Mouse (Mus musculus) heart, adult 2 months (tissue): Measurements from ENCODE around the gene Dpm3.

Experiments
- CTCF ChIP-seq: fragments of 200-600 bp; IDR thresholded peaks from 2 replicates; pipeline ENCODE4 v1.8.1; 2022; ENCODE audit warnings: antibody characterized with exemption, mild to moderate bottlenecking, moderate library complexity
- EP300 ChIP-seq: fragments of 200-500 bp; IDR thresholded peaks from 2 replicates; pipeline ENCODE4 v1.6.1; 2011; ENCODE audit warnings: low read depth, low read length, control low read depth; ENCODE audit not compliant: insufficient read depth
- POLR2A ChIP-seq: fragments of 200-500 bp; IDR thresholded peaks from 2 replicates; pipeline ENCODE4 v1.6.1; 2011; ENCODE audit warnings: mild to moderate bottlenecking, low read depth, low read length, control low read depth; ENCODE audit not compliant: insufficient read depth

DNA sequence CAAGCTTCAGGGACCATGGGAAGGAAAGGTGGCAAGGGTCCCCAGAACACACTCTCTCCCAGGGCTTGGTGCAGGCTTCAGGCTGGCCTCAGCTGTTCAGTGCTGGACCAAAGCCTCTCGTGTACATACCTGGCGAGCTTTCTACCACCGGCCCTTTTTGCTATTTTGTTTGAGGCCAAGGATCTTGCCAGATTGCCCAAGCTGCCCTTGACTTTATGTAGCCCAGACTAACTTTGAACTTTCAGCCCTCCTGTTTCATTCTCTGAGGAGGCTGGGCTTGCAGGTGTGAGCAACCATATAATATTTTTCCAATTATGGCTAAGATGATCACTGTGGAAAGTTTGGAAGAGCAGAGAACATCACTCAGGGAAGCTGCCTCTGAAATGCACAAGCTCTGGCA lies 25.1 kb downstream of the Dpm3 start:
- TF ChIP-seq CTCF (no peak), EP300 (no peak), POLR2A (no peak)
